Comparison of ENCODE assay signal across 8 mouse cellular contexts in the genomic region with DNA sequence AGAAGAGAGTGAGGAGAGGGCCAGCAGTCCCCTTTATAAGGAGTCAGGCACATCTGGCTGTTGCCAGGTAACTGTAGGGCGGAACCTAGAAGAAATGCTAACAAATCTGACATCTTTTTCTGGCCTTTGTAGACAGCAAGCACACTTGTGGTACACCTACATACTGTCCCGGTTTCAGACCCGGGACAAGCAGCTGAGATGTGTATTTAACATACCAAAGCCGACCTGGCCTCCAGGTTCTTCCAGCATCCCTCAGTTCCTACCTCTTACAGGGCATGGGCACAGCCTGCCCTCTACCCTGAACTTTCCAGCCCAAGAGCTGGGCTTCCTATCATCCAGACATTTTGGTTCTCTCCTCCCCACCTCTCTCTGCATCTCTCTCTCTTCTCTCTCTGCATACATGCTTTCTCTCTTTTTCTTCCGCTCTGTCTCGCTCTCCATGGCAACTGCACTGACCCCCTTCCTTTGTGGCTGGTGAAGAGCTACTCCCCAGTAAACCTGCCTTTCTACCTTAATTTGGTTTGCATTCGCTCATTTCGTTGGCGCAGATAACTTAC. TPM values are rescaled to one million over a fixed set of nuclear protein-coding genes. Genes with fewer than 3 reads are reported as not detected.
DNase-seq lines count a peak whose midpoint lies in the region; ATAC-seq and TF ChIP-seq lines count a peak whose summit lies in the region.

No protein-coding gene starts in this region.

- no peaks in the 10 kb centered on the region for H3K9me3 ChIP-seq in heart, embryonic 14.5 days (ENCODE audit: control insufficient read depth, low read length)
- H3K9me3 ChIP-seq in embryonic facial prominence, embryonic 10.5 days, result no peaks in the 10 kb centered on the region
- no peaks in the 10 kb centered on the region for H3K9me3 ChIP-seq in intestine, postnatal 0 days (ENCODE audit: control insufficient read depth)
- no peaks in the 10 kb centered on the region for H3K9me3 ChIP-seq in neural tube, embryonic 12.5 days

- peak overlapping the region in 1 of 2 experiments; percentile 21; a peak in 2 of 4 replicates for H3K4me3 ChIP-seq in heart, embryonic 14.5 days (ENCODE audit: control insufficient read depth in 1 of 2, insufficient read depth in 1 of 2, low read depth in 1 of 2, low read length in 2 of 2)
- H3K4me3 ChIP-seq in embryonic facial prominence, embryonic 10.5 days, result peak overlapping the region; percentile 39
- H3K4me3 ChIP-seq in intestine, postnatal 0 days (ENCODE audit: low read depth, low read length), result no peak overlapping the region
- no peak overlapping the region for H3K4me3 ChIP-seq in neural tube, embryonic 12.5 days
- no peak overlapping the region for H3K4me3 ChIP-seq in kidney, adult 2 months (ENCODE audit: insufficient read depth, low read depth, low read length)

- H3K4me2 ChIP-seq in heart, embryonic 14.5 days (ENCODE audit: low read length), result peak overlapping the region; percentile 60
- H3K4me2 ChIP-seq in intestine, postnatal 0 days (replicated peaks; ENCODE audit: low read depth), result peak overlapping the region; percentile 57
- H3K4me2 ChIP-seq in neural tube, embryonic 12.5 days (replicated peaks), result peak overlapping the region; percentile 45

- peak overlapping the region; percentile 68 for H3K9ac ChIP-seq in heart, embryonic 14.5 days (ENCODE audit: low read length)
- no peak overlapping the region for H3K9ac ChIP-seq in intestine, postnatal 0 days (ENCODE audit: low read depth, low read length)
- H3K9ac ChIP-seq in neural tube, embryonic 12.5 days, result peak overlapping the region; percentile 33; the same call in 1 of the 2 replicates

- H3K36me3 ChIP-seq in heart, embryonic 14.5 days (ENCODE audit: control insufficient read depth, insufficient read depth, low read length), result no peaks in the 10 kb centered on the region
- no peaks in the 10 kb centered on the region for H3K36me3 ChIP-seq in embryonic facial prominence, embryonic 10.5 days (replicated peaks)
- H3K36me3 ChIP-seq in intestine, postnatal 0 days (ENCODE audit: control insufficient read depth, insufficient read depth), result peaks cover 7% of the 10 kb centered on the region; the same call in 1 of the 2 replicates
- no peaks in the 10 kb centered on the region for H3K36me3 ChIP-seq in neural tube, embryonic 12.5 days
- H3K36me3 ChIP-seq in kidney, adult 2 months (ENCODE audit: control insufficient read depth, insufficient read depth, low read length), result no peaks in the 10 kb centered on the region

- no peak overlapping the region; a peak in 1 of 4 replicates for H3K27ac ChIP-seq in heart, embryonic 14.5 days (replicated peaks in 1 of 2; ENCODE audit: control insufficient read depth in 1 of 2, insufficient read depth in 1 of 2, low read depth in 2 of 2, low read length in 2 of 2)
- peak overlapping the region; percentile 92 for H3K27ac ChIP-seq in embryonic facial prominence, embryonic 10.5 days (replicated peaks)
- no peak overlapping the region for H3K27ac ChIP-seq in intestine, postnatal 0 days (ENCODE audit: low read depth, low read length)
- H3K27ac ChIP-seq in neural tube, embryonic 12.5 days, result no peak overlapping the region
- no peak overlapping the region for H3K27ac ChIP-seq in kidney, adult 2 months (ENCODE audit: insufficient read depth, low read depth, low read length)

- TF ChIP-seq POLR2A in kidney, adult 2 months (IDR thresholded peaks at IDR 0.05; ENCODE audit: low read depth, low read length), result no peak

- no peak for ATAC-seq in heart, embryonic 14.5 days (ENCODE audit: insufficient number of reproducible peaks, insufficient read depth, low FRiP score, low read depth)
- no peak for ATAC-seq in intestine, postnatal 0 days
- ATAC-seq in neural tube, embryonic 12.5 days (ENCODE audit: low FRiP score, low read depth), result peak; percentile 74

- no peak for TF ChIP-seq CTCF in intestine, postnatal 0 days (IDR thresholded peaks at IDR 0.05; ENCODE audit: low read depth)
- no peak for TF ChIP-seq CTCF in kidney, adult 2 months (conservative IDR thresholded peaks at IDR 0.05; ENCODE audit: insufficient read depth, insufficient read length, low read depth, low read length)

- DNase-seq in heart, postnatal 25 days (ENCODE audit: low spot score), result no peak
- peak; percentile 31 for DNase-seq in embryonic facial prominence, embryonic 10.5 days (ENCODE audit: low spot score)
- DNase-seq in right cerebral cortex, postnatal 36 days (ENCODE audit: low spot score in 2 of 2), result no peak
- no peak for DNase-seq in spleen, postnatal 14 days (ENCODE audit: low spot score in 2 of 2)
- DNase-seq in kidney, adult 2 months, result no peak

- intact Hi-C loops in heart, postnatal 25 days (cut with DNase I), result no loop called here

- WGBS in heart, embryonic 14.5 days, result 35% methylated on average over 9 of the region's 9 CpGs
- WGBS in embryonic facial prominence, embryonic 10.5 days, result 25% methylated on average over 9 of the region's 9 CpGs
- 40% methylated on average over 9 of the region's 9 CpGs for WGBS in intestine, postnatal 0 days
- 21% methylated on average over 9 of the region's 9 CpGs for WGBS in neural tube, embryonic 12.5 days
- 62% methylated on average over 9 of the region's 9 CpGs for WGBS in kidney, adult 2 months

- H3K27me3 ChIP-seq in heart, embryonic 14.5 days (ENCODE audit: control insufficient read depth, insufficient read depth, low read length), result no peaks in the 10 kb centered on the region
- H3K27me3 ChIP-seq in embryonic facial prominence, embryonic 10.5 days (replicated peaks; ENCODE audit: low read depth, poor library complexity, severe bottlenecking), result no peaks in the 10 kb centered on the region; the same call in 1 of the 2 replicates
- H3K27me3 ChIP-seq in intestine, postnatal 0 days (replicated peaks; ENCODE audit: control insufficient read depth, insufficient read depth, low read length), result no peaks in the 10 kb centered on the region
- H3K27me3 ChIP-seq in neural tube, embryonic 12.5 days (replicated peaks), result no peaks in the 10 kb centered on the region
- H3K27me3 ChIP-seq in kidney, adult 2 months (replicated peaks; ENCODE audit: control insufficient read depth, insufficient read depth, low read length), result no peaks in the 10 kb centered on the region

- peaks cover 3 to 5% of the 10 kb centered on the region in 2 experiments; a peak in 2 of 4 replicates for H3K4me1 ChIP-seq in heart, embryonic 14.5 days (ENCODE audit: control insufficient read depth in 2 of 2, insufficient read depth in 2 of 2, low read length in 2 of 2)
- peaks cover 17% of the 10 kb centered on the region for H3K4me1 ChIP-seq in embryonic facial prominence, embryonic 10.5 days
- no peaks in the 10 kb centered on the region for H3K4me1 ChIP-seq in intestine, postnatal 0 days (replicated peaks; ENCODE audit: control insufficient read depth, insufficient read depth, low read length)
- peaks cover 18% of the 10 kb centered on the region for H3K4me1 ChIP-seq in neural tube, embryonic 12.5 days
- peaks cover 2% of the 10 kb centered on the region; the same call in 1 of the 2 replicates for H3K4me1 ChIP-seq in kidney, adult 2 months (ENCODE audit: control insufficient read depth, insufficient read depth, low read length)

RNA-seq across cellular contexts. Expression of a gene that starts 18.1 kb away (rescaled TPM):
- 5.6 and 6.8 TPM in 2 replicates for polyA plus RNA-seq in heart, embryonic 14.5 days (2014; fragmentation: Nextera tagmentation; extraction: Ambion mirVana)
- total RNA-seq in heart, postnatal 25 days (2021), result 1 to 10 TPM; 1.1 to 1.3 TPM
- 6.7 and 7.8 TPM in 2 replicates for polyA plus RNA-seq in embryonic facial prominence, embryonic 10.5 days (2016; fragmentation: Nextera tagmentation; extraction: Ambion mirVana)
- 967 and 1,051 TPM in 2 replicates for polyA plus RNA-seq in intestine, postnatal 0 days (2015; fragmentation: Nextera tagmentation; extraction: Ambion mirVana)
- polyA plus RNA-seq in neural tube, embryonic 12.5 days (2016; fragmentation: Nextera tagmentation; extraction: Ambion mirVana), result 16.5 and 16.8 TPM in 2 replicates
- polyA plus RNA-seq in kidney, adult 2 months (2012; rRNA removed), result 33.7 and 41.2 TPM in 2 replicates

RNA-seq across cellular contexts. Expression of a gene that starts 44.3 kb away (rescaled TPM):
- 17.9 and 18.8 TPM in 2 replicates for polyA plus RNA-seq in heart, embryonic 14.5 days (2014; fragmentation: Nextera tagmentation; extraction: Ambion mirVana)
- 10 to 100 TPM; 47.0 to 53.6 TPM for total RNA-seq in heart, postnatal 25 days (2021)
- 43.2 and 44.3 TPM in 2 replicates for polyA plus RNA-seq in embryonic facial prominence, embryonic 10.5 days (2016; fragmentation: Nextera tagmentation; extraction: Ambion mirVana)
- 14.1 TPM in 2 replicates for polyA plus RNA-seq in intestine, postnatal 0 days (2015; fragmentation: Nextera tagmentation; extraction: Ambion mirVana)
- 36.7 and 50.5 TPM in 2 replicates for polyA plus RNA-seq in neural tube, embryonic 12.5 days (2016; fragmentation: Nextera tagmentation; extraction: Ambion mirVana)
- 14.4 and 20.9 TPM in 2 replicates for polyA plus RNA-seq in kidney, adult 2 months (2012; rRNA removed)

Comparison
In these comparisons a context has a peak if more than half of its experiments do, and no peak if none do; other contexts are left out.
1. RNA of a gene that starts 18.1 kb away (polyA plus RNA-seq): 967 to 1,051 TPM in intestine, postnatal 0 days; 33.7 to 41.2 TPM in kidney, adult 2 months, 16.5 to 16.8 TPM in neural tube, embryonic 12.5 days, 5.6 to 6.8 TPM in heart, embryonic 14.5 days and 6.7 to 7.8 TPM in embryonic facial prominence, embryonic 10.5 days; every median in the first group is over 10 times any median in the second.
2. Peak in every context shown above with its lines, with median percentiles within 50 percentile points of each other: H3K4me2 ChIP-seq.